Mouse (Mus musculus) granulocyte monocyte progenitor cell, adult 5-6 weeks (primary cell): Measurements from ENCODE around the gene Itga3. TPM values are rescaled to one million over a fixed set of nuclear protein-coding genes. Genes with fewer than 3 reads are reported as not detected.

ENCODE experiments used
- ATAC-seq: replicated peaks from 2 replicates; pipeline ENCODE4 v1.8.0; 2016; ENCODE audit warnings: mild to moderate bottlenecking, moderate TSS enrichment, inconsistent platforms; ENCODE audit not compliant: poor library complexity, severe bottlenecking
- total RNA-seq, 2 experiments: library from RNA; stranded (forward) in 1 of 2; stranded (reverse) in 1 of 2; fragments of 200-712, 200-1000 nt in 1 of 2; fragments of >200 nt in 1 of 2; fragmentation: Nextera tagmentation in 1 of 2; gene quantifications; 2 replicates each; pipeline ENCODE4 v1.2.3; 2014 to 2017

Gene Itga3
- total RNA-seq, 2 experiments from 2014 or later, result not detected

GRCm38 (mm10) chr11:95007418-95007817 lies 69.2 kb downstream of the Itga3 start:
- no peak for ATAC-seq

- peak; percentile 66 for ATAC-seq
Observed at GRCm38 (mm10) chr11:95006525-95007219, 69.9 kb downstream of the Itga3 start.

- no peak for ATAC-seq
Observed at GRCm38 (mm10) chr11:95006038-95006437, 70.6 kb downstream of the Itga3 start.

GRCm38 (mm10) chr11:95004937-95005198 lies 71.7 kb downstream of the Itga3 start:
- no peak for ATAC-seq

GRCm38 (mm10) chr11:95004136-95004936 lies 72.3 kb downstream of the Itga3 start:
- no peak for ATAC-seq

GRCm38 (mm10) chr11:95002705-95003104 lies 73.9 kb downstream of the Itga3 start:
- no peak for ATAC-seq

GRCm38 (mm10) chr11:95001584-95002347 lies 74.8 kb downstream of the Itga3 start:
- no peak for ATAC-seq

- ATAC-seq, result peak; percentile 64
Observed at GRCm38 (mm10) chr11:95001058-95001457, 75.5 kb downstream of the Itga3 start.

GRCm38 (mm10) chr11:95000548-95000947 lies 76.1 kb downstream of the Itga3 start:
- peak; percentile 61 for ATAC-seq

GRCm38 (mm10) chr11:95000128-95000527 lies 76.5 kb downstream of the Itga3 start:
- ATAC-seq, result no peak

GRCm38 (mm10) chr11:94998041-94998531 lies 78.5 kb downstream of the Itga3 start:
- ATAC-seq, result no peak

GRCm38 (mm10) chr11:94997596-94997995 lies 79.0 kb downstream of the Itga3 start:
- no peak for ATAC-seq

GRCm38 (mm10) chr11:94996984-94997383 lies 79.6 kb downstream of the Itga3 start:
- ATAC-seq, result no peak

- no peak for ATAC-seq
Observed at GRCm38 (mm10) chr11:94996101-94996500, 80.5 kb downstream of the Itga3 start.

- ATAC-seq, result no peak
Observed at GRCm38 (mm10) chr11:94994947-94995772, 81.4 kb downstream of the Itga3 start.

Other genes starting within 250 kb of the Itga3 start
- gene Col1a1, start 140.6 kb downstream of the Itga3 start, total RNA-seq (2014; fragmentation: Nextera tagmentation), result not detected in 2 replicates
- not detected in 2 replicates for gene Col1a1, start 140.6 kb downstream of the Itga3 start, total RNA-seq (2017)
- gene Hils1, start 109.2 kb downstream of the Itga3 start, total RNA-seq (2014; fragmentation: Nextera tagmentation), result not detected in 2 replicates
- not detected in 2 replicates for gene Hils1, start 109.2 kb downstream of the Itga3 start, total RNA-seq (2017)
- not detected in 2 replicates for gene Sgca, start 100.5 kb downstream of the Itga3 start, total RNA-seq (2014; fragmentation: Nextera tagmentation)
- gene Sgca, start 100.5 kb downstream of the Itga3 start, total RNA-seq (2017), result not detected in 2 replicates
- gene Ppp1r9b, start 85.8 kb downstream of the Itga3 start, total RNA-seq (2014; fragmentation: Nextera tagmentation), result 50.3 and 61.7 TPM in 2 replicates
- 67.7 and 71.9 TPM in 2 replicates for gene Ppp1r9b, start 85.8 kb downstream of the Itga3 start, total RNA-seq (2017)
- 0.34 and 0.49 TPM in 2 replicates for gene Samd14, start 66.9 kb downstream of the Itga3 start, total RNA-seq (2014; fragmentation: Nextera tagmentation)
- 0.05 and 0.65 TPM in 2 replicates for gene Samd14, start 66.9 kb downstream of the Itga3 start, total RNA-seq (2017)
- 8.5 and 9.8 TPM in 2 replicates for gene Pdk2, start 35.4 kb downstream of the Itga3 start, total RNA-seq (2014; fragmentation: Nextera tagmentation)
- gene Pdk2, start 35.4 kb downstream of the Itga3 start, total RNA-seq (2017), result 0.60 and 1.8 TPM in 2 replicates
- not detected in 2 replicates for gene Dlx3, start 43.3 kb upstream of the Itga3 start, total RNA-seq (2014; fragmentation: Nextera tagmentation)
- not detected in 2 replicates for gene Dlx3, start 43.3 kb upstream of the Itga3 start, total RNA-seq (2017)
- not detected in 2 replicates for gene Dlx4, start 69.5 kb upstream of the Itga3 start, total RNA-seq (2014; fragmentation: Nextera tagmentation)
- gene Dlx4, start 69.5 kb upstream of the Itga3 start, total RNA-seq (2017), result not detected in 2 replicates
- gene Tac4, start 184.7 kb upstream of the Itga3 start, total RNA-seq (2014; fragmentation: Nextera tagmentation), result not detected in 2 replicates
- not detected in 2 replicates for gene Tac4, start 184.7 kb upstream of the Itga3 start, total RNA-seq (2017)
- gene Kat7, start 233.4 kb upstream of the Itga3 start, total RNA-seq (2014; fragmentation: Nextera tagmentation), result 75.0 and 78.0 TPM in 2 replicates
- 71.7 and 77.2 TPM in 2 replicates for gene Kat7, start 233.4 kb upstream of the Itga3 start, total RNA-seq (2017)